Mouse (Mus musculus) bone marrow, adult 2 months (tissue): ENCODE data around the gene Ltbp4.

ENCODE experiments used
- CTCF ChIP-seq: fragments of 200-500 bp; IDR thresholded peaks from 2 replicates; pipeline ENCODE4 v1.5.1; 2011; ENCODE audit warnings: low read length, control low read depth; ENCODE audit not compliant: control insufficient read depth, insufficient read depth
- POLR2A ChIP-seq: fragments of 200-500 bp; IDR thresholded peaks from 2 replicates; pipeline ENCODE4 v1.6.1; 2011; ENCODE audit warnings: low read depth, mild to moderate bottlenecking, control low read depth, low read length, borderline replicate concordance; ENCODE audit not compliant: control insufficient read depth

DNA sequence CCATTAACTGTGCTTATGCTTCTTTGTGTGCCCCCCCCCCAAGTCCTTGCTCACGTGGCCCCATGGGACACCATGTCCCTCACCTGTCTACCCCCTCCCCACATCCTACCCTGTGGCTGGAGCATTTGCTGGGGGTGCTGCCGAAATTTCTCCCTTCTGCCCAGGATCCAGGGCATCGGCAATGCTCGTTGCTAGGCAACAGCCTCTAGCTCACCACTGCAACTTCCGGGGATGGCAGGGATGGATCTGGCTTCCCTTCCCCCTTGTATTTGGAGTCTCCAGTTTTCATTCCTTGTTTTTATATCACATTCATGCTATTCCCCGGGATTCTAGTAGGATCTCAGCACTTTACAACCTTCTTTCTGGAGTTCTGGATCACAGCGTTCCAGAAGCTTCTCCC, 2.0 kb upstream of the Ltbp4 start:
- TF ChIP-seq CTCF = no peak
- no peak for TF ChIP-seq POLR2A
